Mouse (Mus musculus) skeletal muscle tissue, adult 2 months (tissue): ENCODE data around the gene Ly6c2.
"Not testable (repeated sequence)": the region's sequence is repeated elsewhere in the genome, so short reads cannot be mapped to it uniquely, and the experiment has no call there.

Experiments used
- DNase-seq: peaks from one replicate; pipeline ENCODE4 v3.0.0-alpha.2; 2012; ENCODE audit warnings: low read depth, low spot score

The Ly6c2 gene

GRCm38 (mm10) chr15:75111861-75112630 is at the start of gene Ly6c2:
TSS of gene Ly6c2 (minus strand) at chr15:75111970.
- not testable (repeated sequence) for DNase-seq

- DNase-seq: no peak
These were observed 45.9 kb upstream of the Ly6c2 start for GRCm38 (mm10) chr15:75157646-75158045.

GRCm38 (mm10) chr15:75154940-75155339 is 43.2 kb upstream of the Ly6c2 start, which contains the start of gene Ly6g:
TSS of gene Ly6g (plus strand) at chr15:75155240.
- DNase-seq: no peak

- no peak for DNase-seq
These were observed 41.3 kb upstream of the Ly6c2 start for GRCm38 (mm10) chr15:75153087-75153486.

GRCm38 (mm10) chr15:75143735-75144134 is 32.0 kb upstream of the Ly6c2 start:
- no peak for DNase-seq

GRCm38 (mm10) chr15:75141812-75142360 is 30.1 kb upstream of the Ly6c2 start:
- not testable (repeated sequence) for DNase-seq

- DNase-seq: not testable (repeated sequence)
These were observed 26.0 kb upstream of the Ly6c2 start for GRCm38 (mm10) chr15:75137739-75138138.

GRCm38 (mm10) chr15:75135090-75135783 is 23.5 kb upstream of the Ly6c2 start:
- not testable (repeated sequence) for DNase-seq

- DNase-seq: not testable (repeated sequence)
These were observed 20.6 kb upstream of the Ly6c2 start for GRCm38 (mm10) chr15:75132346-75132745.

- DNase-seq: peak; percentile 5
These were observed 8.3 kb upstream of the Ly6c2 start for GRCm38 (mm10) chr15:75120066-75120465.

GRCm38 (mm10) chr15:75118742-75119141 is 7.0 kb upstream of the Ly6c2 start:
- not testable (repeated sequence) for DNase-seq

- DNase-seq: not testable (repeated sequence)
These were observed 5.7 kb upstream of the Ly6c2 start for GRCm38 (mm10) chr15:75117481-75117880.

GRCm38 (mm10) chr15:75116525-75116924 is 4.8 kb upstream of the Ly6c2 start:
- DNase-seq: peak; percentile 15

GRCm38 (mm10) chr15:75110424-75110823 is 1.3 kb downstream of the Ly6c2 start:
- DNase-seq: not testable (repeated sequence)

GRCm38 (mm10) chr15:75099261-75099660 is 12.5 kb downstream of the Ly6c2 start:
- DNase-seq: no peak

- not testable (repeated sequence) for DNase-seq
These were observed 23.7 kb downstream of the Ly6c2 start for GRCm38 (mm10) chr15:75088041-75088440.

GRCm38 (mm10) chr15:75069965-75070364 is 41.8 kb downstream of the Ly6c2 start:
- no peak for DNase-seq

GRCm38 (mm10) chr15:75062030-75062574 is 49.7 kb downstream of the Ly6c2 start:
- DNase-seq: peak; percentile 12

GRCm38 (mm10) chr15:75060505-75060904 is 51.3 kb downstream of the Ly6c2 start:
- DNase-seq: peak; percentile 31
